Mouse (Mus musculus) cortical plate, adult 2 months (tissue): ENCODE data around the gene Ece1.

Source experiments
- CTCF ChIP-seq: fragments of 200-500 bp; IDR thresholded peaks from 2 replicates; pipeline ENCODE4 v1.5.1; 2011; ENCODE audit warnings: mild to moderate bottlenecking, control low read depth, low read length; ENCODE audit not compliant: insufficient read depth; ENCODE audit errors: extremely low read depth
- POLR2A ChIP-seq: fragments of 200-500 bp; IDR thresholded peaks from 2 replicates; pipeline ENCODE4 v1.6.1; 2011; ENCODE audit warnings: mild to moderate bottlenecking, low read length, control low read depth; ENCODE audit not compliant: insufficient read depth; ENCODE audit errors: extremely low read depth

DNA sequence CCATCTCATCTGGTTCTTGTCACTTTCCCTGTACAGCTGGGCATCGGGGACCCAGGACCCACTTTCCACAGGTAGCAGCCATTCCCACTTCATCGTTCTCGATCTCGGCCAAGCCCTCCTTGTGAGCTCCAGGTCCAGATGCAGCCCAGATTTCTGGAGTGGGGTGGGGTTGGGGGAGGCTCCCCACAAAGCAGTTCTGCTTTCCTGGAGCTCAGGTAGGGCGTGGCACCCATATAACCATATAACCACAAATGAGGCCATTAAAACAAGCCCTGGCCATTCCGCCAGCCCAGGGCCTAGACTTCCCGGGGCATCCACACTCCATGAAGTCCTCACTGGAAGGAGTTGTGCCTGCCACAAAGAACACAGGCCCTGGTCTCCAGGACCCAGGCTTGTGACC lies 46.5 kb downstream of the Ece1 start:
- no peak for TF ChIP-seq CTCF
- no peak for TF ChIP-seq POLR2A
